Mouse (Mus musculus) bone marrow macrophage, adult 2 months (primary cell): ENCODE results near the gene Hirip3.

Source experiments
- CTCF ChIP-seq: IDR thresholded peaks from 2 replicates; pipeline ENCODE4 v1.5.1; 2012; ENCODE audit warnings: low read depth, mild to moderate bottlenecking, low read length, moderate library complexity
- POLR2A ChIP-seq: IDR thresholded peaks from 2 replicates; pipeline ENCODE4 v1.6.1; 2012; ENCODE audit warnings: mild to moderate bottlenecking, low read depth, low read length, borderline replicate concordance

DNA sequence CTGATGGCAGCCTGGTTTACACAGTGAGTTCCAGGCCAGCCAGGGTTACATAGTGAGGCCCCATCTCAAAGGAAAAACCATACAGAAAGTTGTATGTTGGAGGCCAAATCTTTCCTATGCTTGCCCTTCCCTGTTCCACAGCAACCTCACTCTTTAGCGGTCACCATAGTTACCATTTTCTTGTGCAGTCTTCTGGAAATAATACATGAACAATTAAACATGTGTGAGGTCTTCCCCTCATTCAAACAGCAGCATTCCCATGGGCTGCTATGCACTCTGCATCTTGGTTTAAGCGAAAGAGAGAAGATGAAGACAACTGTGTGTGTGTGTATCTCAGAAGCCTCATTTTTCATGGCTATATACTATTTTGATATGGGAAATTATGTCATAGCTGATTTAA, 16.3 kb upstream of the Hirip3 start:
- TF ChIP-seq POLR2A (no peak), CTCF (no peak)
